Mouse (Mus musculus): ENCODE measurements around the gene Tmem232.

GRCm38 (mm10) chr17:65556798-65557197 lies 16.2 kb upstream of the Tmem232 start:
- TF ChIP-seq CTCF (IDR thresholded peaks at IDR 0.05; ENCODE audit: control insufficient read depth, insufficient read depth, insufficient replicate concordance, low read depth, low read length) (no peak), POLR2A (IDR thresholded peaks at IDR 0.05; ENCODE audit: control insufficient read depth, low read depth, low read length) (no peak)

Measured in testis, adult 2 months (tissue).